Mouse (Mus musculus) megakaryocyte, embryonic 14.5 days (primary cell): ENCODE measurements around the gene Eras.
"Not testable (repeated sequence)": the region's sequence is repeated elsewhere in the genome, so short reads cannot be mapped to it uniquely, and the experiment has no call there.

Experiments
- FLI1 ChIP-seq: IDR thresholded peaks from 2 replicates; pipeline ENCODE4 v1.6.1; 2012; ENCODE audit warnings: low read length, inconsistent platforms, mixed read lengths
- GATA1 ChIP-seq: IDR thresholded peaks from 3 replicates; pipeline ENCODE4 v1.6.1; 2012; ENCODE audit warnings: mixed read lengths, low read length, inconsistent platforms, borderline replicate concordance

DNA sequence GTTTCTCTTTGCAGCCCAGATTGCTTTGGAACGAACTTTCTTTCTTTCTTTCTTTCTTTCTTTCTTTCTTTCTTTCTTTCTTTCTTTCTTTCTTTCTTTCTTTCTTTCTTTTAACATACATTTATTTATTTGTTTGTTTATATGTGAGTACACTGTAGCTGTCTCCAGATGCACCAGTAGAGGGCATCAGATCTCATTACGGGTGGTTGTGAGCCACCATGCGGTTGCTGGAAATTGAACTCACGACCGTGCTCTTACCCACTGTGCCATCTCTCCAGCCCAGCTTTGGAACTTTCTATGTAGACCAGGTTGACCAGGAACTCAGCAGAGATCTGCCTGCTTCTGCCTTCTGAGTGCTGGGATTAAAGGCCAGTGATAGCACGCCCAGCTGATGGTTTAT is 10.4 kb downstream of the Eras start:
- TF ChIP-seq GATA1, FLI1: not testable (repeated sequence)
